Mouse (Mus musculus): ENCODE data around the gene Wnk4.

DNA sequence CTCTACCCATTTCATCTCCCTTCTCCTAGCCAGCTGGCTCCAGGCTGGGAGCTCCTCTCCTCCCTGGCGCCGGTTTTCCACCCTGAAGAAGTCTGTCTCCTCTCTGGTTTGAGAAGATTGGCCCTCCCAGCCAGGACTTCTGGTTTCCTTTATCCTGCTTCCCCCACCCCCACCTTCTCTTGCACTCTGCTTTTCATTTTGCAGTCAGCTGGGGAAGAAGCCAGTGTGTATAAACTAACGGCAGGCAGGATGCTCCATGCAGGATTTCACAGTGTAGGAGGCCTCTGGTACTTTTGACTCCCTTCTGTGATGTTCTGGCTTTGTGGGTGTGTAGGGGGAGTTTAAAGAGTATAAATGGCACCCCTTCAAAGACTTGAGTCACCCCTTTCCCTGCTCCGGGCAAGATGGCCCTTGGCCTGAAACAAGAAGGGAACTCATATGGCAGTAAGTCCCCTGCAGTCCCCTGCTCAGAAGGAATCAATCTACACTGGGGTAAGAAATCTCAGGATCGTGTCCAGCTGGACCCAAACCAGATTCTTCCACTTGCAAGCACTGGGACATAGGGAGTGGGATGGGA lies 22.2 kb upstream of the Wnk4 start:
- TF ChIP-seq GATA1 (IDR thresholded peaks at IDR 0.05; ENCODE audit: borderline replicate concordance, low read length), result no peak
- TF ChIP-seq FLI1 (IDR thresholded peaks at IDR 0.05; ENCODE audit: low read length), result no peak
